Mouse (Mus musculus) heart, postnatal 0 days (tissue): ENCODE measurements at regions not wholly inside any gene's neighbourhood (a gene's known extent, or its start where the extent isn't known, plus 50 kb on each side); places are given as distances from the start of the nearest gene placed in this dataset.

Experiments
- CTCF ChIP-seq: IDR thresholded peaks from 2 replicates; pipeline ENCODE4 v1.5.1; 2016; ENCODE audit warnings: antibody characterized with exemption, control low read depth, low read depth
- EP300 ChIP-seq: IDR thresholded peaks from 2 replicates; pipeline ENCODE4 v1.6.1; 2016; ENCODE audit warnings: antibody characterized with exemption, low read depth

DNA sequence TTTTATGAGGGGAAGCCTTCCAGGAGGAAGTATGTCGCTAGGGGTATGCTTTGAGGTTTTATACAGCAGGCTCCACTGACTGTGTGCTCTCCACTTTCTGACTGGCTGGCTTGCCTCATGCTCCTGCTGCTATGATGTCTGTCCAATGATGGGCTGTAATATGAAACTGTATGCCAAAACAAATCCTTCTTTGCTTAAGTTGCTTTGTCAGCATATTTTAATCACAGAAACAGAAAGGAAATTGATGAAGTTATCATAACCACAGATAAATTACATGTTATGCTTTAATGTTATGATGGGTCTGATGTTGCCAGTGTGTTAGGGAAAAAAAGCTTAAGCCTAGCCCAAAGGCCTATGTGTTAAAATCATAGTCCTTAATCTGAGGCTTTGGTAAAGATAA is 185.9 kb downstream of the Rfpl4b start:
- TF ChIP-seq CTCF (no peak), EP300 (no peak)
